Mouse (Mus musculus) heart, embryonic 12.5 days (tissue): ENCODE results near the gene Cenpk. TPM values are rescaled to one million over a fixed set of nuclear protein-coding genes. Genes with fewer than 3 reads are reported as not detected.
"Not testable (repeated sequence)": the region's sequence is repeated elsewhere in the genome, so short reads cannot be mapped to it uniquely, and the experiment has no call there.

ENCODE experiments used
- ATAC-seq: fragments of 200-750 bp; cut with Nextera tagmentation; 2 replicates; pipeline ENCODE4 v1.8.0; 2017; ENCODE audit warnings: moderate TSS enrichment, moderate library complexity; ENCODE audit not compliant: insufficient number of reproducible peaks, low FRiP score
- H3K27ac ChIP-seq: fragments of 300-500 bp; sonication (generic); 2 replicates; pipeline ENCODE4 v1.5.1; 2016; ENCODE audit warnings: mild to moderate bottlenecking, moderate library complexity; ENCODE audit not compliant: poor library complexity, severe bottlenecking
- H3K27me3 ChIP-seq: fragments of 300-500 bp; sonication (generic); replicated peaks from 2 replicates; pipeline ENCODE4 v1.6.1; 2016; ENCODE audit warnings: mild to moderate bottlenecking, moderate library complexity
- H3K36me3 ChIP-seq: fragments of 300-500 bp; sonication (generic); 2 replicates; pipeline ENCODE4 v1.6.1; 2016; ENCODE audit warnings: mild to moderate bottlenecking, moderate library complexity
- H3K4me1 ChIP-seq: fragments of 300-500 bp; sonication (generic); replicated peaks from 2 replicates; pipeline ENCODE4 v1.6.1; 2016; ENCODE audit warnings: mild to moderate bottlenecking
- H3K4me2 ChIP-seq: fragments of 300-500 bp; sonication (generic); 2 replicates; pipeline ENCODE4 v1.6.1; 2016; ENCODE audit warnings: mild to moderate bottlenecking, moderate library complexity
- H3K4me3 ChIP-seq: fragments of 300-500 bp; sonication (generic); 2 replicates; pipeline ENCODE4 v1.5.1; 2016; ENCODE audit warnings: mild to moderate bottlenecking
- H3K9ac ChIP-seq: fragments of 300-500 bp; sonication (generic); 2 replicates; pipeline ENCODE4 v1.6.1; 2016; ENCODE audit warnings: mild to moderate bottlenecking, moderate library complexity
- H3K9me3 ChIP-seq: fragments of 300-500 bp; sonication (generic); replicated peaks from 2 replicates; pipeline ENCODE4 v1.6.1; 2016; ENCODE audit warnings: mild to moderate bottlenecking, moderate library complexity
- WGBS: fragments of 180-500 bp; shearing (Covaris S2); methylation state at CpG from one replicate; pipeline ENCODE4 v1.1.7; 2016; 5-methylcytosine and 5-hydroxymethylcytosine counted together
- polyA plus RNA-seq: library from polyadenylated mRNA; unstranded; fragments of >200 nt; fragmentation: Nextera tagmentation; extraction: Ambion mirVana; gene quantifications from 2 replicates; pipeline ENCODE4 v1.2.1, GENCODE M21; 2016

The Cenpk gene
- 50.1 and 53.8 TPM in 2 replicates for polyA plus RNA-seq

DNA sequence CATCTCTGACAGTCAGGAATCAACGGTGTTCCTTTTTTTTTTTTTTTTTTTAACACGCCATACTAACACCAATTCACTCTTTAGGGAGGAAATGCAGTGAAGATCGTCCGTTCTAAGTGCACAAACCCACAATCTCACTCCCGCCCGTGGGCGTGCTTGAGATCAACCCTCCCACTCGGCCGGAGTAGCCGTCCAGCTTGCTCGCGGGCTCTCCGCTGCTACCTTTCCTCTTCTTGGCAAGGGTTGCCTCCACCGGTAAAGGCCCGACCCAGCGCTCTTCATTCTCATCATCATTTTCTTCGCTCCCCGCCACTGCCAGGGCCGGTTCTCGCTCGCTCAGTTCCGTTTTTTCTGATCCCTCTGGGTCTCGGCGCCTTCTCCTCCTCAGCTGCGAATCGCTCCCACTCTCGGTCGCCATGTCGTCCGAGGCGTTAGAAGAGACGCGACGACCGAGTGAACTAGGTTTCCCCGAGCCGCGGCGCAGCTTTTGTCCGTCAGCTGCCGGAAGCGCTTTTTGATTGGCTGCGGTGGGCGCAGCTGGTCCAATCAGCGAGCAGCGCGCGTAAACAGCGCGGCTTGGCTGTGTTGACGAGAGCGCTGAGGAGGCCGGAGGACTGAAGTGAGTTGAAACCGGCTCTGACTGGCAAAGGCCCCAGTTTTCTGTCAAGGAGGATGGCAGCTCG, at the start of gene Cenpk, which contains the start of gene Ppwd1:
Cenpk (plus strand) TSS at position 228 of the 683 bp plus-strand sequence.
Ppwd1 (minus strand) TSS at position 460 of the 683 bp plus-strand sequence.
- H3K27ac ChIP-seq, result peak within 1 kb of the TSS; percentile 96
- peak within 1 kb of the TSS; percentile 85 for H3K9ac ChIP-seq
- H3K4me2 ChIP-seq, result peak within 1 kb of the TSS; percentile 80
- H3K9me3 ChIP-seq, result no peaks in the 10 kb centered on the region
- peaks cover 4% of the 10 kb centered on the region for H3K36me3 ChIP-seq
- H3K4me1 ChIP-seq, result peaks cover 8% of the 10 kb centered on the region; the same call in 1 of the 2 replicates
- peak; percentile 100 for ATAC-seq
- H3K4me3 ChIP-seq, result peak within 1 kb of the TSS; percentile 75
- no peaks in the 10 kb centered on the region for H3K27me3 ChIP-seq
- WGBS, result under 1% methylated on average over 55 of the region's 55 CpGs

DNA sequence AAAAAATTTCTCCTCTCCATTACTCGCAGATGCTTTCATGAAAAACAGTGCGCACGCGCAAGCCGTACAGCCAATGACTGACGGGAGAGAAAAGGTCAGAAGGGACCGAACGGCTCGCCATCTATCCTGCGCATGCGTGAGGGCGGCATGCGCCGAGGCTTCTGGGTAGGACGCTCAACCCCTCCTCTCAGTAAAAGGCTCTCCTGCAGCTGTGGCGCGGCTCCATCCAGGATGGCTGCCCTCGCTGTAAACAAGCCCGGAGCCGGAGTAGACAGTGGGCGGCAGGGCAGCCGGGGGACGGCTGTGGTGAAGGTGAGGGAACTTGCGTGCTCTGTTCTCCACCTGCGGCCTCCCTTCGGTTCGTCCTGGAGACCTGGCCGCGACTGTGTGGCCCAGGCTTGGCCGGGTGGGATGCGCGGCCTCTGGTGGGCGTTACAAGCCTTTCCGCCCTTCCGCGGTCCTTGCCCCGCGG, 49.7 kb upstream of the Cenpk start, which contains the start of gene Trim23:
Trim23 (plus strand) TSS at position 148 of the 472 bp plus-strand sequence.
- under 1% methylated on average over 38 of the region's 38 CpGs for WGBS

DNA sequence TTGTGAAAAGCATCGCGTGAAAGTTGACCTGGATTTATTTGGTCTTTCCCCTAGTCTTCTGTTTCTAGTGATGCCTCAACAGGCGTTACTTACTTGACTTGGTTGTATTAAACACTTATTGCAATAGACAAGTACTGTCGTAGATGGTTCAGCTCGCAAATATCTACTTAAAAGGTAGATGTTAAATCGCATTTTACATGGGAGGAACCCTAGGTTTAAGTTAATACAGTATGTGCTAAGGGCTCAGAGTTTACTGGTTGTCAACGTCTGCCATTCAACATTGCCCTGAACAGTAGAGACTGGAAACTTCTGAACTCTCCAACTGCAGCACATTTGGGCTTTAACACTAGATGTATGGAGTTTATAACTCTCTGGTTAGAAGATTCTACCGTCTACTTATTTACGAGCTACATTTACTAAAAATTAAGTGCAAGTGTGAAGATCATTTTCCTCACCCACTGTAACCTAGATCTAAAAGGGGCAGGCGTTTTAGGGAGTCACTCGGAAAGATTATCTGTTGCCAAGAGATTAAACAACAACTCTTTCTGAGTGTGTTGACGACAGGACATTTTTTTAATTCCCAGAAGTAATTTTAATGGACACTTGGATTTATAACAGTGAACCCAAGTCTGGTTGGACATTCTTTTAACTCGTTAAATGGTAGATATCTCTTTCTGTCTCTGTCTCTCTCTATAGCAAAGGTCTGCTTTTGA, 49.1 kb upstream of the Cenpk start:
- Histone ChIP-seq H3K36me3 (peaks cover 16% of the 10 kb centered on the region; the same call in 1 of the 2 replicates), H3K9me3 (no peaks in the 10 kb centered on the region), H3K27ac (peak overlapping the region; percentile 79), H3K4me3 (peak overlapping the region; percentile 72), H3K4me1 (peaks cover 5% of the 10 kb centered on the region), H3K27me3 (no peaks in the 10 kb centered on the region), H3K4me2 (peak overlapping the region; percentile 67), H3K9ac (peak overlapping the region; percentile 91)
- WGBS, result 13% methylated on average over 13 of the region's 13 CpGs
- peak; percentile 1; the same call in 1 of the 2 replicates for ATAC-seq

More for the DNA sequence above, 49.7 kb upstream of the Cenpk start, which contains the start of gene Trim23:
- no peaks in the 10 kb centered on the region for H3K27me3 ChIP-seq
- H3K4me2 ChIP-seq, result peak within 1 kb of the TSS; percentile 71
- H3K36me3 ChIP-seq, result peaks cover 15% of the 10 kb centered on the region; the same call in 1 of the 2 replicates
- no peaks in the 10 kb centered on the region for H3K9me3 ChIP-seq
- peak within 1 kb of the TSS; percentile 82 for H3K27ac ChIP-seq
- peaks cover 5% of the 10 kb centered on the region for H3K4me1 ChIP-seq
- ATAC-seq, result peak; percentile 100
- H3K9ac ChIP-seq, result peak within 1 kb of the TSS; percentile 91
- H3K4me3 ChIP-seq, result peak within 1 kb of the TSS; percentile 72

DNA sequence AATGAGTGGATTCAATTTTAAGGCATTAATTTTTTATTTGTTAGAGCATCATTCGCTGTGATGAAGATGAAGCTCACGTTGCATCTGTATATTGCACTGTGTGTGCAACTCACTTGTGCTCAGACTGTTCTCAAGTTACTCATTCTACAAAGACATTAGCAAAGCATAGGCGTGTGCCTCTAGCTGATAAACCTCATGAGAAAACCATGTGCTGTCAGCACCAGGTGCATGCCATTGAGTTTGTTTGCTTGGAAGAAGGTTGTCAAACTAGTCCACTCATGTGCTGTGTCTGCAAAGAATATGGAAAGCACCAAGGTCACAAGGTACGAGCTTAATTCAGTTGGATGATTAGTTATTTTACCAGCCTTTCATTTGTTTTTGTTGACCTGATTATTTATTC, 41.1 kb upstream of the Cenpk start:
- H3K4me1 ChIP-seq, result no peaks in the 10 kb centered on the region
- H3K4me3 ChIP-seq, result no peak overlapping the region
- H3K9me3 ChIP-seq, result no peaks in the 10 kb centered on the region
- no peak for ATAC-seq
- no peak overlapping the region for H3K4me2 ChIP-seq
- no peak overlapping the region for H3K27ac ChIP-seq
- H3K9ac ChIP-seq, result no peak overlapping the region
- H3K36me3 ChIP-seq, result peaks cover 41% of the 10 kb centered on the region
- WGBS, result 66% methylated on average over 4 of the region's 4 CpGs
- H3K27me3 ChIP-seq, result no peaks in the 10 kb centered on the region

DNA sequence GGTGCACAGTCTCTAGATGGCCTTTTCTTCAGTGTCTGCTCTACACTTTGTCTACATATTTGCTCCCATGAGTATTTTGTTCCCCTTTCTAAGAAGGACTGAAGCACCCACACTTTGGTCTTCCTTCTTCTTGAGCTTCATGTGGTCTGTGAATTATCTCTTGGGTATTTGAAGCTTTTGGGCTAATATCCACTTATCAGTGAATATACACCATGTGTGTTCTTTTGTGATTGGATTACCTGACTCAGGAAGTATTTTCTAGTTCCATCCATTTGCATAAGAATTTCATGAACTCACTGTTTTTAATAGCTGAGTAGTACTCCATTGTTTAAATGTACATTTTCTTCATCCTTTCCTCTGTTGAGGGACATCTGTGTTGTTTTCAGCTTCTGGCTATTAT, 32.5 kb upstream of the Cenpk start:
- not testable (repeated sequence) for ATAC-seq, H3K4me3 ChIP-seq, H3K27me3 ChIP-seq

DNA sequence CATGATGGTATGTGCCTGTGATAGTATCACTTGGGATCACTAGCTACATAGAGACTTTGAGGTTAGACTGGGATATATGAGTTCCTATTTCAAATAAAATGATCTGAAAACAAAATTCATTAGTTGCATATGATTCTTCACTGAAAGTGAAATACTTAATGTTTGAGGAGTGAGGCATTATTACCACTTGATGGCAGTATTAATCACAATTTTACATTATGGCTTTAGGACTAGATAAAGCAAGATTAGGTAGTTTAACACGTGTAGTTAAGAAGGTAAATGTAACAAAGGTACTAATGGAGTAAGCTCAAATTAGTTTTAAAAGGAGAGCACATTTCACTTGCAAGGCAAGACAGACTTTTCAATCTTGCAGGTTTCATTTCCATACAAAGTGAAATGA, 24.1 kb upstream of the Cenpk start:
- H3K36me3 ChIP-seq, result peaks cover 24% of the 10 kb centered on the region
- H3K4me1 ChIP-seq, result no peaks in the 10 kb centered on the region
- ATAC-seq, result no peak
- 60% methylated on average over 1 of the region's 1 CpGs for WGBS
- no peaks in the 10 kb centered on the region for H3K9me3 ChIP-seq
- no peak overlapping the region for H3K4me2 ChIP-seq
- H3K9ac ChIP-seq, result no peak overlapping the region
- no peaks in the 10 kb centered on the region for H3K27me3 ChIP-seq
- H3K27ac ChIP-seq, result no peak overlapping the region
- H3K4me3 ChIP-seq, result no peak overlapping the region

More for the DNA sequence above, 32.5 kb upstream of the Cenpk start:
- H3K4me2 ChIP-seq, H3K27ac ChIP-seq, H3K9me3 ChIP-seq, H3K9ac ChIP-seq, H3K4me1 ChIP-seq: not testable (repeated sequence)
- H3K36me3 ChIP-seq, result peaks cover 41% of the 10 kb centered on the region

DNA sequence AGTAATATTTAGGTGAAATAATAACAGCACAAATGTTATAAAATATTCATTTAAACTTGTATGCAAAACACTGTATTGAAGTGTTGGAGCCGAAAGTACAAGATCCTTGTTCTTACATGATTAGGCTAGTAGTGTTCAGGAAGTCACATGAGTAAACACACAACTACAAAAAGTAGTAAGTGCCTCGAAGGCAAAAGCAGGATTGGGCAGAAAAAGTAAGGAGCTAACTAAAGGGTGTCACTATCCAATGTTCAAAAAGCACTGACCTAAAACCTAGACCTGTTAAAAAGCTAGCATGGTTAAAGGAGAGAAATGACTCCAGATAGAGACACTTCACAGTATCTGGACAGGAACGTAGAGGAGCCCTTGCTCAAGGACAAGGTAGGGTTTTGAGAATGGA, 933 bp upstream of the Cenpk start:
- H3K9ac ChIP-seq, result peak overlapping the region; percentile 84
- peak overlapping the region; percentile 80 for H3K4me2 ChIP-seq
- no peaks in the 10 kb centered on the region for H3K27me3 ChIP-seq
- no peaks in the 10 kb centered on the region for H3K9me3 ChIP-seq
- H3K4me3 ChIP-seq, result peak overlapping the region; percentile 75
- H3K27ac ChIP-seq, result no peak overlapping the region
- H3K36me3 ChIP-seq, result peaks cover 7% of the 10 kb centered on the region
- 49% methylated on average over 3 of the region's 3 CpGs for WGBS
- no peak for ATAC-seq
- peaks cover 8% of the 10 kb centered on the region; the same call in 1 of the 2 replicates for H3K4me1 ChIP-seq

DNA sequence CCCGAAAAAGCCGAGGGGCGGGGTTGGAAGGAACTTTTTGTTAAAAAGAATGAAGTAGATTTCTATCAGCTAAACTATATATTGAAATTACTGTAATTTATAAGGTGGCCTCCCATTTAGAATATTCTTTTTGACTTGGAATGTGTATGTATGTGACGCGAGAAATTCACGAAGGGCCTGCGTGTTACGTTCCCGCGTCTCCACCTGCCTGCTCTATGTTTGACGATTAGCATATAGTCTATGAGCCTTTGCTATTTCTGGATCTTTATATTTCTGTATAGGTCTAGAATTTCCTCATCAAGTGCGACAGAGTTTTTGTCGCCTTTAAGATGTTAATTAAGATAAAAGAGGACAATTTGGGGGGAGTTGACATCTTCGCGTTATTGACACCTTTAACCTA, 770 bp downstream of the Cenpk start:
- H3K27ac ChIP-seq, result peak overlapping the region; percentile 63; the same call in 1 of the 2 replicates
- H3K9ac ChIP-seq, result peak overlapping the region; percentile 85
- H3K4me2 ChIP-seq, result peak overlapping the region; percentile 72
- peak overlapping the region; percentile 75 for H3K4me3 ChIP-seq
- 8% methylated on average over 15 of the region's 15 CpGs for WGBS
- H3K4me1 ChIP-seq, result peaks cover 8% of the 10 kb centered on the region; the same call in 1 of the 2 replicates
- no peaks in the 10 kb centered on the region for H3K27me3 ChIP-seq
- peaks cover 4% of the 10 kb centered on the region for H3K36me3 ChIP-seq
- no peaks in the 10 kb centered on the region for H3K9me3 ChIP-seq
- ATAC-seq, result no peak

DNA sequence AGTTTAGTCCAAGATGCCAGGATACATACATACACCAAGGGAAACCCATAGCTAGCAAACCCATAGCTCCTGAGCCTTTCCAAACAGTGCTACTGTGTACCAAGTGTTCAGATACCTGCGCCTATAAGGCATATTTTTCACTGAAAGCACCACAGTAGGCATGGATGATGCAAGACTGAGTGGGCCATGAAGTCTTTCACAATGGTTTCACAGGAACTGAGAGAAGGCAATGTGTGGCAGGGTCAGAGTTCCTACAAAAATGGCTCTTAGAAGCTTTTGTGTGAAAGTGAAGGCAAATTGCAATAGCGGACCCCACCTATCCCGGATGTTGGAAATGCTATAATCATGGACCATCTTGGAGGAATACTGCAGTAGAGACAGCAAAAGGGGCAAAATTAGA, 30.6 kb downstream of the Cenpk start:
- peaks cover 3% of the 10 kb centered on the region; the same call in 1 of the 2 replicates for H3K9me3 ChIP-seq
- ATAC-seq, result no peak
- no peaks in the 10 kb centered on the region for H3K4me1 ChIP-seq
- no peak overlapping the region for H3K9ac ChIP-seq
- no peak overlapping the region for H3K4me2 ChIP-seq
- H3K4me3 ChIP-seq, result no peak overlapping the region
- WGBS, result 91% methylated on average over 3 of the region's 3 CpGs
- H3K36me3 ChIP-seq, result no peaks in the 10 kb centered on the region
- no peak overlapping the region for H3K27ac ChIP-seq
- H3K27me3 ChIP-seq, result no peaks in the 10 kb centered on the region

DNA sequence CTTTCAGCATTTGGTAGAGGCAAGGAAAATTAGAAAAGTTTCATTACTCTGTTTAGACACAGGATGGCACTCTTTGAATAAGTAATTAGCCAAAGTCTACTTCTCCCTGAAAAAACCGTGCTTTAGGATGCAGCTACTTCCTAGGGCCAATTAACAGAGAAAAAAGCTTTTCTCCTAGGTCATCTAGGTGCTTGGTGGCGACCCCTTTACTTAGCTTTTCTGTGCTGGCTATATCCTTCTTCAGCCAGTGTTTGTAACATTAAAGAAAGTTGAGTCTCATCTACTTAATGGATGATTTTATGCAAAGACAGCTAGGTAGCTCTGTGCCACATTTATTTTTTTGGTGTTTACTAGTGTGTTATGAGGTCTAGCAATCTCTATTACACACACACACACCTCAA, 56.6 kb downstream of the Cenpk start:
- no peaks in the 10 kb centered on the region for H3K9me3 ChIP-seq
- peak overlapping the region; percentile 86 for H3K27ac ChIP-seq
- H3K4me3 ChIP-seq, result peak overlapping the region; percentile 55; the same call in 1 of the 2 replicates
- H3K36me3 ChIP-seq, result no peaks in the 10 kb centered on the region
- 9% methylated on average over 2 of the region's 2 CpGs for WGBS
- no peaks in the 10 kb centered on the region for H3K27me3 ChIP-seq
- ATAC-seq, result no peak
- H3K4me1 ChIP-seq, result no peaks in the 10 kb centered on the region
- H3K4me2 ChIP-seq, result peak overlapping the region; percentile 76
- H3K9ac ChIP-seq, result no peak overlapping the region

DNA sequence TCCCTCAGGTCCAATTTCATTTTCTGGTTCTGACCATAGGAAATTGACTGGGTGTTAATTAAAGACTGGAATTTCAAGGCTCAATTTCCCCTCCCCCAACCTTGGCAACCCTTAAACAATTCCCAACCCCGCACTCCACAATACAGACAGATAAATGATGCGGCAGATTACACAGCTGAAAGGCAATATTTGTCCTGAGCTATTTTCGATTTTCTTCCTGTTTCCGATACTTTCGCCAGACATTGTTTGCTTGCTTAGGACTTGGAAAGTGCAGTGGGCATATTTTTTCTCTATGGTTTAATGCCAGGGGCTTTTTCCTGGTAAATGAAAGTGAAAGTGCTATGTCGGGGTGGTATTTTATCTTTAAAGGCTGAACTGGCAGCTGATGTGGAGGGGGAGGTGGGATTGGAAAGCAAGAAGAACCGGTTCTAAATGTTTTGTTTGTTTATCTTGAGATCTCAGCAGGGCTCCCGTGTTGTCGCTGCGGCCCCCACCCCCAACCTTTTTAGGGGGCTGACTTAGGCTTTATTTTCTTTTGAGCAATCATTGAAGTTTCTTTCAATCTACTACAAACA, 57.4 kb downstream of the Cenpk start:
- 2% methylated on average over 10 of the region's 10 CpGs for WGBS
- H3K4me2 ChIP-seq, result peak overlapping the region; percentile 76
- H3K36me3 ChIP-seq, result no peaks in the 10 kb centered on the region
- H3K4me1 ChIP-seq, result no peaks in the 10 kb centered on the region
- no peaks in the 10 kb centered on the region for H3K27me3 ChIP-seq
- H3K27ac ChIP-seq, result peak overlapping the region; percentile 86
- peak overlapping the region; percentile 55 for H3K4me3 ChIP-seq
- no peak for ATAC-seq
- no peaks in the 10 kb centered on the region for H3K9me3 ChIP-seq
- H3K9ac ChIP-seq, result peak overlapping the region; percentile 69
